Mouse (Mus musculus) brain, adult 2 months (tissue): ENCODE results near the gene Zfp800.

ENCODE experiments used
- DNase-seq: peaks from one replicate; pipeline ENCODE4 v3.0.0; 2011; ENCODE audit warnings: low read depth, low spot score

Zfp800 gene

DNA sequence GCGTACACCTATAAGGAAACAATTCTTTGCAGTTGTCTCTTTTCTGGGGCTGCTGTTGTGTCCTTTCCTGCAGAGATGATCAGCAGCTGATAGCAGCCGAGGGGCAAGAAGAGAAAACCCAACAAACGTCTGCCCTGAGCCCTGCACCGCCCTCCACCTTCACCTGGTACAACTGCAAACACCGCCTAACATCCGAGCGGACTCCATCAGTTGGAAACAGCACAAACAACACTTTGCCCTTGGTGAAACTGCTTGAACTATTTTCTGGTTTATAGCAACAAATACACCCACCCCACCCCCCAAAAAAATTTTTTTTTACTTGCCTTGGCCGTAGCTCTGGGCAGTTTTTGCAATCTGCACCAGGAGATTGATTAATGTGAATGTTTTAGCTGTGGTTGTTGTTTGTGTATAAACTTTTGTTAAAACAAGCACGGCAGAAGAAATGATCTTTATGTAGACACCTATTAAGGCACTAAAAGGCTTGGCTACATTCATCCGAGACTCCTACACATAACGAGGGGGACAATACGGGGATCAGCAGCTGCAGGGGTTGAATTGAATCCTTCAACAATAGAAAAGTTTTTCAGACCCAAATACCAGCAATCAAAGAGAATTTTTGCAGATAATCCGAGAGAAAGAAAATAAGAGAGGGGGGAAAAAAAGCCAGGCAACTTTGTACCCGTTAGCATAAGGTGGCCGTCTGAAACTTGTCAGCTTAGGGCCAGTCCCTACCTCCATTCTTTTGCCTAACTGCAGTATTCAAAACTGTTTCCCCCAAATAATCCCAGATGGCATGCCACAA, 1.6 kb downstream of the Zfp800 start:
- DNase-seq: no peak

DNA sequence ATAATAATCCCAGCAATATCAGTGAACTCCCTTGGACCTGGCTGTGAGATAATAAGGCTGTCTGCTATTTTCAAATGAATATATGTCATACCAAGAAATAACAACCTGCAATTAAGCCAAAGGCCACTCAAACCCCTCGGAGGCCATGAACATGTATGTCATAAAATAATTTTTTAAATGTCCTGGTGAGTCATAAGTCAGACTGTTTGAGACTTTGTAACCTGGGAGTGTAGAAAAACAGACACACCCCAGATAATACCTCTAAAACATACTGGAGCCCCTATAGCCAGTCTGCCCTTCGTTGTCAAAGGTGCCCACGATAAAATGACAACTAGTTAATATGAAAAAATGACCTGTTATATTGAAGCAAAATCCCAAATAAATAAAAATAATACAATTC, 8.8 kb downstream of the Zfp800 start:
- no peak for DNase-seq

DNA sequence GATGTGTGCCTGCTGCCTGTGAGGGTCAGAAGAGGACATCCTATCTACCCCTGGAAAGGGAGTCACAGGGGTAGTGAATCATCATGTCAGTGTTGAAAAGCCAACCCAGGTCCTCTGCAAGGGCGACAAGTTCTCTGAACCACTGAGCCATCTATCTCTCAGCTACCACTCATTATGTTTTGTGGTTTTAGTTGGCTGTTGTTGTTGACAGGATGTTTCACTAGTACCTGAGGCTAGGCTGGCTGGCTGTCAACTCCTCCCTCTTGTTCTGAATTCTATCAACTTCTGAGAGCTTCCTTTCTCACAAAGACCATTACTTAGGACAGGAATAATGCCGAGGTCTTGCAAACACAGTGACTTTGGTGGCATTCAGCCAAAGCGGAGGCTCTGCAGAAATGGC, 12.6 kb downstream of the Zfp800 start:
- no peak for DNase-seq

DNA sequence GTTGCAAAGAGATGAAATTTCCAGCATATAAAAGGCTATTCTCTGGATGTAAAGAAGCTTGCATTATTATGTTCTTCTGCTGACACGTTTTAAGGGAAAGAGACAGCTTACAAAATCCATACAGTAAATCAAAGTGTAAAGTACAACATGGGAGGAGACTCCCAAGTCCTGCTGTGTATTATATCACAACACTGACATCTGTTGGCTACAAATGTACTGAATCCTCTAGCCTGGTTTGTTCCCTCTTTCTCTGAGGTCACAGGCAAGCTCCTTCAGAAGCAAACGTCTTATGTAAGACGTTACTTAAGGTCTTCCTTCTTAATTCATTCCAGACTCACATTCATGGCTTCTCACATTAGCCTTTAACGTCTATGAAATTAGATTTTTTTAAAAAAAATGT, 15.8 kb downstream of the Zfp800 start:
- peak; percentile 49 for DNase-seq

DNA sequence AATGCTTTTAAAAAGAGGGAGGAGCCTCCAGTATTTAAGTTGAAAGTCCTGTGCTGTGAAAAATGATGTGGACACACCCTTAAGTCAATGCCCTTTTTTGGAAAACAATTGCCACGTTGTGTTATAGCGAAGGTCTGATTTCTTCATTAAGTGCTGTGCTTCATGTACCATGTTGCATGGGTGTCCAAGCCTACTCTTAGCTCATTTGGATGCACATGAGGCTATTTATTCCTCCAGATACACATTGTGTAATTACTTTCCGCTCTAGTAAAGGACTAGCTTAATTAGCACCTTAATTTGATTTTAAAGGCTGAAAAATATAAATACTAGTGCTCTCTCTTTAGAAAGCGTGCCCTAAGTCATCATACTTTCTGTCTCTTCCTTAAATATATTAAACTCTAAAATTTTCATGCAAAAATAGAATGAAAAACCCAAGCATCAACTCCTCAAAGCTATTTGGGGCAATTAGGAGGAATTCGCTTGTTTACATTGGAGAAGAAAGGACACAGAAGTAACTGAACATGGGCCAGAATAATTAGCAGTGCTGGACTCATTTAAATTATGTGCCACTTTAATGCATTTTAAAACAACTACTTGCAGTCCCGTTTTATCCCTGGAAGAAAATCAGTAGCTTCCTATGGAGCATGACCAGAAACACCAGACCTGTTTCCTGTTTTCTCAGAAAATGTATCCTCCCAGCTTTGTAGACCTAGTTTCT, 27.7 kb downstream of the Zfp800 start:
- no peak for DNase-seq

DNA sequence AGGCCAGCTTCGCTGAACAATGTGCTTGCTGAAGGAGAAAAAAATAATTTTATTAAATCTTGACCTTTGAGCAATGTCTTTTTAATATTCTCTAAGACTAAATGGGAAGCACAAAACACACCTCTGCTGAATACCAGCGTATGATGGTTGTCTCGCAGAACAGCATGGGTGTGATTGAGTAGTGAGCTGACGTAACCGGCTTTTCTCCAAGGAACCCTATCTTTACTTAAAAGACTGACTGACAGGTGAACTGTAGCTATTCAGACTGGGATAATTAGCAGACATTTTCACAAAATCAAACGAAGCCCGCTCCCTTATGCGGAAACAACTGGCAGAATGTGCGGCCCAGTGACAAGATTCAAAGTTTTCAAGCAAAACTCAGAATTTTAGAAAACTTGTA, 30.2 kb downstream of the Zfp800 start:
- no peak for DNase-seq

DNA sequence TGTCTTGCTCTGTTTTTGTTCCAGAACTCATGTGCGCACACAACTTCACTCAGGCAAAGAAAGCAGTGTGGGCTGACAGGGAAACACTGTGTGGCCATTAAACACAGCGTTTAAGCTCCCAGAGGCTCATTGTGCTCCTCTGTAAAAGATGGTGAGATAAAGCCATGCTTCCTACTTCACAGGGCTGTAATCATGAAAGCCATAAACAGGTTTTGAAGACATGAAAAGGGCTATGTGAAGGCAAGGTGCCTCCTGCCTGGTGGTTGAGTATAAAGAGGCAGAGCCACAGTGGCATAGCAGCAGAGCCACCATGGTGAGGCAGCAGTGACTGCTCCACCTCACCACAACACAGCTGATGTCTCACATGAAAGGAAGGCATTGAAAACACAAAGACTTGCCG, 46.7 kb downstream of the Zfp800 start:
- DNase-seq: peak; percentile 10

DNA sequence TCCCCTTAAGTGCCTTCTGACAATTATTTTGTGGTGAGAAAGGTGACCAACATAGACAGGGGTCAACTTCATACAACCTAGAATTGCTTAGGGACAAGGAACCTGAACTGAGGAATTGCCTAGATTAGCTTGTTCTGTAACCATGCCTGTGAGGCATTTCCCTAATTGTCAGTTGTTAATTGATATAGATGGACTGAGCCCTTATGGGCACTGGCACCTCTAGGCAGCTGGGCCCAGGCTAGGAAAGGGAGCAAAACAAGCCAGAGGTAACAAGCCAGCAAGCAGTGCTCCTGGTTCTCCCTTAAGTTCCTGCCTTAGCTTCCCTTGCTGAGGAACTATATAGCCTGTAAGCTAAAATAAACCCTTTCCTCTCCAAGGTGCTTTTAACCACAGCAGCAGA, 52.1 kb downstream of the Zfp800 start:
- no peak for DNase-seq

DNA sequence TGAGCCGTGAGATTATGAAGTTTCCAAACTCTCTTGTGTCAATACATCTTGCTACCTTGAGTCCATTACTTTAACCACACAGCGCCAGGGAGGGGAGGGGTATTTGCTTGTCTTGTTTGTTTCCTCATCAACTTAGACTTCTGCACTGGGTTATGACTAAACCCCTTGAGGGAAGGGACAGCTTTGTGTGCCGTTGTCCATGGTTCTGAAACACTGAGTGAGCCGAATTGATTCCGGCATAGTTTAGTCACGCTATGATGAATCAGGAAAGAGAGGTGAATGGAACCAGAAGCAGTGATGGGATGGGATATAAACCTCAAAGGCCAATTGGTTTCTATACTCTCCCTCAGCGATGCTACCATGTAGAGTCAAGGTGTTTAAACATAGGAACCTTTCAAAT, 52.6 kb downstream of the Zfp800 start:
- no peak for DNase-seq

DNA sequence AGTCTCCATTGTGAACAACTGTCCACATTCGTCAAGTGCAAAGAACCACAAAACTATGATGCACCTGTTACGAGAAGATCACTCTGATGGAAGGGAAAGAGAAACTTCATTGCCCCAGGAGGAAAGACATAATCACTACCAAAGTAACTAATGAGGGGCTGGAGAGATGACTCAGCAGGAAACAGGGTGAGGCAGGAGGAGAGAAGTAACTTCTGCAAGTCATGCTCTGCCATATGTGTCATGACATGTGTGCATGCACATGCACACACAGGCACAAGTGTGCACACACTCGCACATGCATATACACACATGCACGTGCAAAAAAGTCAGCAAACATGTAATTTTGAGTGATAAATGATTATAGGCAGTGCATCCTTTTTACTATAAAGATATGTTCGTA, 54.9 kb downstream of the Zfp800 start:
- DNase-seq: no peak

DNA sequence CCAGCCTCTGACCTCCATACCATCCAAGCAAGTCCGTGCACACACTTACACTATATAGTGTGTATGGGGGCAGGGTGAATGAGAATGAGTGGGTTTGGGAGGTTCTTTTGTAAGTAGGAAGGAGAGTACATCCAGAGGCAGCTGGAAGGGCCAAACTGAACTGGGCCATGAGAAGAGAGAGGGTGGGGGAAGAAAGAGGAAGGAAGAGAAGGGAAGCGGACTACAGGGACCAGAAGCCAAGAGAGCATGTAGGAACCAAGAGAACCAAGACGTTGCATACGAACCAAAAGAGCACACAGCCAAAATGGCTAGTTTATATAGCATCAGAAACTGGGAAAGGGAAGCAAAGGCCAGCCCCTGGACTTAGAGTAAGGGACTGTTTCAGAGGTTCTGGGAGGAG, 56.6 kb downstream of the Zfp800 start:
- DNase-seq: no peak

DNA sequence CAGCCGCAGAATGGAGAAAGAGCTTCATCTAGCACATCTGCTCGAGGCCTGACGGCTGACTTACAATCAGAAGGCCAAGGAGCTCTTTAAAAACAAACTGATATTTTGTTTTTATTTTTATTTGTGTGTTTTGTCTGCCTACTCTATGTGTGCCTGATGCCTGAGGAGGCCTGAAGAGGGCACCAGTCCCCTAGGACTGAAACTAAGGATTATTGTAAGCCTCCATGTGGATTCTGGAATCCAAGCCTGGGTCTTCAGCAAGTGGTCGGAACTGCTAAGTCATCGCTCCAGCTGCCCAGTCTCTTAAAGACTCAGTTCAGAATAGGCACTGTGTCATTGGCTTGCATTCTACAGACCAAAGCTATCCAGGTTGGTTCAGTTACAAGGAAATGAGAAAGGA, 58.4 kb downstream of the Zfp800 start:
- DNase-seq: peak; percentile 12

DNA sequence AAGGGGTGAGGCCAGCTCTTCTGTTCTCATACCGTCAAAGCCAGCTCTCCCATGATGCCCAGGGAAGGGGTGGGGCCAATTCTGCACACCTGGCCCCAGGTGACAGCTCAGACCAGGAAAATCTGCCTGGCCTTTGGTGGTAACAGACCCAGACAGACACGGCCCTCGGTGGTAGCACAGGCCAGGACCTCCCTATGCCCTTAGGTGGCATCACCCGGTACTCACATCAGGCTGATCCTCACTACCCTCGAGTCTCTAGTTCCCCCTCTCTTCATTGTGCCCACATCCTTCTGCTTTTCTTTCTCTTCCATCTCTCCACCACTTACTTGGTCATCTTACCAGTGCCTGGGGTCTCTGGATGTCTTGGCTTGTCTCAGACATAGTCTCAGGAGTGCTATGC, 64.1 kb downstream of the Zfp800 start:
- no peak for DNase-seq

DNA sequence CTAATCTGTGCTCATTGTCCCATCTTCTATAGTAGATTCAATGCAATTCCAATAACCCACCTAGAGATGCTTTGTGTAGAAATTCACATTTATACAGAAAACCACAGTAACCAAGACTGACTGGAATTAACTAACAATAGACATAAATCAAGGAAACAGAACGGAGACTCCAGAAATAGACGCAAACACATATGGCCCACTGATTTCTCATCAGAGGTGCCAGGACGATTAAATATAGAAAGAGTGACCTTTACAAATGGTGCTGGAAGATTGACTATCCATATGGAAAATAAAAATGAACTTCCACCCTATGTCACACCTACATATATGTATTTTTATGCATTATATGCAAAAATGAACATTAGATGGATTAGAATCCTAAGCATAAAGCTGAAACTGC, 65.3 kb downstream of the Zfp800 start:
- peak; percentile 68 for DNase-seq

DNA sequence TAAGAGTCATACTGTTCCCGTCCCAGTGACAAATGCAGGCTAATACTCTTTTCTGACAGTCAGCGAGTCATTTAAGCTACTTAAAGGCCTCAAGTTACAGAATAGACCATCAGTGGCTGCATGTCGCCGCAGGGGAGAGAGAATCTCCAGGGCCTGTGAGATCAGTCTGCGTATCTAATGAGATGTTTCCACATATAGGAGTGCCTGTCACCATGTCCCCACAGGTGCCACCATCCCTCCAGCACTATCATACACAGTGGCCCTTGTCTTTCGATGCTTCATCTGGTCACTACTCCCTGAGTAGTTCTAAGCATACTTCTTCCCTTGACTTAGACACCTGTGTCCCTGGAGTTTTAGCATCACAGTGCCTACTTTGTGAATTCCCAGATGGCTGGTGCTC, 68.0 kb downstream of the Zfp800 start:
- no peak for DNase-seq

DNA sequence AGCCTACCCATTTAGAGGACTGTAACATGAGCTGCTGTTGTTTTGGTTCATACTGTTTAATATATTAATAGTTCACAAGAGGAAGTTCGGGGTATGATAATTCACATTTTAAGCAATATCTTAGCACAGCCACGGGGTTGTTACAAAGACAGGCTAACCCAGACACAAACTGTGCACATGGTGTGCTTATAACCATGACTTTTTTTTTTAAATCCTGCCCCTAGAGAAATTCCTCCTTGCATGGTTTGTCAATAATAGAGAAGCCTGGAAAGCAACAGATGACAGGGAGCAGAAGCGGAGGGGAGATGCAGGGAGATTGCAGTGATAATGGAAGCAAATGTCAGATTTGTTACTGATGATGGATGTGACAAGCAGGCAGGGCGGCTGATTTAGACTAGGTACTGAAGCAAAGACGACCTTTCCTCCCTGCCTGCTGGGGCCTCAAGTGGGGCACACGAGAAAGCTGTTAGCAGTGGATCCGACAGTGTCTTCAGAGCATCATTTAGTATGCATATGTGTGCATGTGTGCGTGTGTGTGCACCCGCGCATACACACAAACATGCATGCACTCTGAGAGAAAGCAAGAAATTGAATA, 68.7 kb downstream of the Zfp800 start:
- DNase-seq: no peak

DNA sequence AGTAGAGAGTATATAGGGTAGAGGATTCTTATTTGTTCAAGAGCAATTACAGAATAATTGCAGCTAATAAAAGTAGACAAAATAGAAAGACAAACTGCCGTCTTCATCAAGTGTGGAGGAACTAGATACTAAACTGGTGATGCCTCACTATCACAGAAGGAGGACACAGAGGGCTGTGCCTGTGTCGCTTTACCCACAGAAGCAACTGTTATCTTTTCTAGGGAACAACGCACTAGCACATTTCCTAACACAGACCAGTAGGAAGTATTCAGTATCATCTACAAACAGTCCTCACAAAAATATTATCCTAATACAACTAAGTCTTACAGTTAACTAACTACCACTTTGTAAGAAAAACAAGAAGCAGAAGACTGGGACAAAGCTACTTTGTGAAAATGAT, 71.1 kb downstream of the Zfp800 start:
- no peak for DNase-seq

DNA sequence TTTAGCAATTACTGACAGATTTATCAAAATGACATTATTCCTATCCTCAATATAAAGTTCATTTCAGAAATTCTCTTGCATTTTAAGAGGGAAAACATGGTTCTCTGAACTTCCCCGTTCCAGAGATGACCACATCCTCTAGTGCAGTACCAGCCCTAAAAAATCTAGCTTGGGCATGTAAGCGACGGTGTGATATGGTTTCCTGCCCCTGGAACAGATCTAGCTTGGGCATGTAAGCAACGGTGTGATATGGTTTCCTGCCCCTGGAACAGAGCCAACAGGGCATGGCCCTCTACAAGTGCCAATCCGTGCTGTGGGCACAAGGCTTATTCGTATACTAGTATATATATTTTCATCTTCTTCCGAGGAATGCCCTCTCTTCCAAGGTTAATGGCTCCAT, 75.4 kb downstream of the Zfp800 start:
- DNase-seq: no peak

DNA sequence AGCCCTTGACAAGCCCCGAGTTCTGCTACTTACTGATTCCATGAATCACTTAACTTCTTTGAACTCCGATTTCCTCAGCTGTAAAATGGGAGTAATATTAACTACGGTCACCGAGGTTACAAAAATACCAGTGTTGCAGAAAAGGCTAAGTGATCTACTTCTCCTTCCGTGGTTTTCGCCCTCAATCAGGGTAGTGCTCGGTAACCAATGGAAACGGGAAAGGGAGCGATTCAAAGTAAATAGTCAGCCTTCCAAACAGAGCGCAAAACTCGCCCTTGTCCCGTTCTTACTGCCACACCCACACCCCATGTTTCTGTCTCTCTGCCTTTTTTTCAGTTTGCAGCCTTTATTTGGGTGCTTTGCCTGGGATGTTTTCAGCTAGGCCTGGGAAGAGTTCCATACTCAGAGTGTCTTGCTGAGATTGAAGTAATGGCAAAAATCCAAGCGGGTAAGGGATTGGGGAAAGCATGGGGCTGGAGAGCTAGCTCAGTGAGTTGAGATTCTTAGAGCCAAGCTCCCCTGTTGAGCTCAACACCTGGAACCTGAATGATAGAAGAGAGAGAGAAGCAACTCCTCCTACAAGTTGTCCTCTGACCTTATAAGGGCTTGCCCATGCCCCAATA, 78.0 kb downstream of the Zfp800 start:
- peak; percentile 52 for DNase-seq

DNA sequence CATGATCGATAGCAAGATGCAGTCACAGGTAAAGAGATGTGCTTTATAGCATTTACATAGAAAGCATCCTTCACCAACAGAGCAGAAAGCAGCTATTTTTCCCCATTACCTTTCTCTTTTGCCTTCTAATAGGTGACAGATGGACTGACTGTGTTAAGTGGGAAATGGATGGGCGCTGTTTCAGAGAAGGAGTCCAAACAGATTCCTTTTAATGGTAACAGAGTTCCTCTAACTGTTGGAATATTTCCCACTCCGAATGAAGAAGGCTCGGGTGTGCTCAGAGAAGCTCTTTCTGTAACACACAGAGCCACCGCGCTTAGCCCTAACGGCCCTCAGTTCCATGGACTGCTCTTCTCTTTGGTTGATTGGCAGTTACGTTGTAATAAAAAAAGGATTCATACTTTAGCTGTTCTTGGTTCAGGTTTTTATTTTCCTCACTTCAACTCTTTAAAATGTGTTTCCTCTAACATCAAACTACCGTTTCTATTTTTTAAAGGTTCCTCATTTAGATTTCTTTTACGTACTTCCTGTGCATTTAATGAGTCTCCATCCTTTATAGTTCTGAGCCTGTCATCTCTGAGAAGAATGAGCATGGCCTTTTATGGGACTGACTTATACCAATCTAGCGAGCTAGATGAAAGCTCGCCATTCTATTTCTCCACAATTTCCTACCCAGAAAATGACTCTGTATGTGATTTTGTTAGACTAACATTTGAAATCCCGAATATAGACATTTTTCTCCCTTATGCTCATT, 78.8 kb downstream of the Zfp800 start:
- DNase-seq: peak; percentile 70

DNA sequence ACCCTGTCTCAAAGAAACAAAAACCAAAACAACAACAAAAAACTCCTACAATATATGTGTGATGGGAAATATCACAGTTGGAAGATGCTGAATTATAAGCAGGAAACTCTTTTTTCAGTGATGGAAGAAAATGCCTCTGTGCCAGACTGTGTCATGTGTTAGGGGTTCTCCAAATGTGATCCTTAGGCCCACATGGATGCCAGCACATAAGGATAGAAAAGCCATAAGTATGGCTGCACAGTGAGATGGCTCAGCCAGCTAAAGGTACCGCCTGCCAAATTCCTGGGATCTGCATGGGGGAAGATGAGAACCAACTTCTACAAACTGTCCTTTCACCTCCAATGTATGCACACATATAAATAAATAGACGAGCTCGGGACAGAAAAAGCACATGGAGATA, 82.6 kb downstream of the Zfp800 start:
- no peak for DNase-seq

DNA sequence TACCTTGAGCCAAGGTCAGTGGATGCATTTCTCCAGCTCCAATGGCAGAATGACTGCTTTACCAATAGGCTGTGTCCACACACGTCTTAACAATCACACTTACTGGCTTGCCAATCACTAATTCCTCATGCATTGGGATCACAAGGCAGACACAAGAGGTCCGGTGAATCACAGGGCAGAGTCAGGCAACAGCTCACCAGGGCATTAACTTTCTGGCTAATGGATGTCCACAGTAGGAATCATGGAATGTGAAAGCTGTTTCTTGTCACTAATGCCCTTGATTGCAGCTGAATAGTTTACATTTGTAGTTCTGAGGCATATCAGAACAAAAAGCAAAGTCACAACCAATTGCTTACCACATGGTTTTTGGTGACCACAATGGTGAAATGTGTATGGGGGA, 85.7 kb downstream of the Zfp800 start:
- DNase-seq: no peak
